Mouse (Mus musculus) heart, postnatal 36 days (tissue): ENCODE results near the gene Casd1. TPM values are rescaled to one million over a fixed set of nuclear protein-coding genes. Genes with fewer than 3 reads are reported as not detected.
"Not testable (repeated sequence)": the region's sequence is repeated elsewhere in the genome, so short reads cannot be mapped to it uniquely, and the experiment has no call there.

ENCODE experiments used
- DNase-seq, 2 experiments: peaks; one replicate each; pipeline ENCODE4 v3.0.0; 2021 to 2022
- intact Hi-C: fragments of 180-260 bp; cut with DNase I; formaldehyde crosslinking; loops from one replicate; pipeline ENCODE4 v1.15.1; 2025
- total RNA-seq, 2 experiments: library from RNA; stranded (reverse); gene quantifications; 2 replicates each; pipeline ENCODE4 v1.2.3; 2021

Casd1 gene
- total RNA-seq, 2 experiments from 2014 or later = 24.4 to 27.3 TPM

DNA sequence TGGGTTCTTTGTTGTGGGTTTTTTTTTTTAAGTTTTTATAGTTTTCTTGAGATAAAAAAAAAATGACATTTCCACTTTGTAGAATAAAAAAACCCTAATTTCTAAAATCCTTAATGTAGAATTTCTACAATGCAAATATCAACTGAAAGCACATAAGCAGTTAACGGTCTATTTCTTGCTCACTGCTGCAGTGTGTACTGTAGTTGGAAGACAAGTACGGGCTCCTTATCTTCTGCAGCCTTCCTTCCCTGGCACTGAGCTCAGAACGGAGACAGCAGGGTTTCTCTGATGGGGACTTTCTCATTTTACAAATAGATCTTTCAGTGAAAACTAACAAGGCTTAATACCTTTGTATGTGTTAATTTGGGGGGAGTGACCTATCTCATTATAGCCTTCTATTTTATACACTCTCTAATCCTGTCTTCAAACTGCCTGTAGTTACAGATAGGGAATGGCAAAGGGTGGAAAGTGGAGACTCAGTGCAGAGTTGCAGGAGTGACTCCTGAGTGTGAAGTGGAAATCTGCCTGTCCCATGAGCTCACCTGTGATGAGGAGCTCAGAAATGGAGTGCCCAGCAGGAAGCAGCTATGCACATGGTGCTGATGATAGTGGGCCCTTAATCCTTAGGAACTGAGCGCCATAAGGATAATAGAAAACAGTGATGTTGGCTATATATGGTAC is 9.7 kb downstream of the Casd1 start:
- DNase-seq = no peak
- intact Hi-C loops = no loop called here

DNA sequence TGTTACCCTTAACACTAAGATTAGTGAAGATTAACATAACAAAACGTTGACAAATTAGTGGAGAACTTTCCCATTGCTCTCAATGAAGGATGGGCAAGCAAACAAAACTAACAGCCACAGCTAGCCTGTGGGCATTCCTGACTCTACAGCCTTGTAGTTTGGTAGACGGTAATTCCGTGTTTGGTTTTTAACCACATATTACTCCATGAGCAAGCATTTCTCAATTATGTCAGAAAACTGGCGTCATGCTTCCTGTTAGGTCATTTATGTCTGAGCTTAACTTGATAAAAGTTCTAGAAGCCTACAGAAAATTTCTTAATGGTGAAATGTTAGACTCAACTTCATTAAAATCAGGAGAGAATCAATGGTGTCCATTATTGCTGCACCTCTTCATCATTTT is 11.2 kb downstream of the Casd1 start:
- intact Hi-C loops = no loop called here
- no peak for DNase-seq

- no peak for DNase-seq
- intact Hi-C loops = no loop called here
Measured at GRCm38 (mm10) chr6:4612431-4612830, 11.8 kb downstream of the Casd1 start.

GRCm38 (mm10) chr6:4617911-4618310 is 17.3 kb downstream of the Casd1 start:
- intact Hi-C loops = no loop called here
- DNase-seq = no peak

DNA sequence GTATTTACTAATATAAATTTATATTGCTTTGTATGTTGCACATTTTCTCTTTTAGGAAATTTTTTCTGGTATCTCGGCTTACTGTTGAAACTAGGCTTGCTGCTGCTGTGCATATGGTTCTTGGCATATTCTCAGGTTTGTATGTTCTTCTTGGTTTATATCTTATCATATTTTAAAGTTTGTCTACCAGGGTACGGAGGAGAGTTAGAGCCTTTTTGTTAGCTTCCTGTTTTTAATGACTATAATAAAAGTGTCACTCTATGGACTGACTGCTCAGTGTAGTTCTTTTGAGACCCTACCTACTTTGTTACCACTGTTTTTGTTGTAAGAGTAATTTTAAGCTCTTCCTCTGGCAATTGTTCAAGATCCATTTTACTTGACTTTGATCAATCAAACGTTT is 30.8 kb downstream of the Casd1 start:
- intact Hi-C loops = no loop called here
- no peak for DNase-seq

GRCm38 (mm10) chr6:4633189-4633588 is 32.5 kb downstream of the Casd1 start:
- no peak for DNase-seq
- intact Hi-C loops = no loop called here

DNA sequence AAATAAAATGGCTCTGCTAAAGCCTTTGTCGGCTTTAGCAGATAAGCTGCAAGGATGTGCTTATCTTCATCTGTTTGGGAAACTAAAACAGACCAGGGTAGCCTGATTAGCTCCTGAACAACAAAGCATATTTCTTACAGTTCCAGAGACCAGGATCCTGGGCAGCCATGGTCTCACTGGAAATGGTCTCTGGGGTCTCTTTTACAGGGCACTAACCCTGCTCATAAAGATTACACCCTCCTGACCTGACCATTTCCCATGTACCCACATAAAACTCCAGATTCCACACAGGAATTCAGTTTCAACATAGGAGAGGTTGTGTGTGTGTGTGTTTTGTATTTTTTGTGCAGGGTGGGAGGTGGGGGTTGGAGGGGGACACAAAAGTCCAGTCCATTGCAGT is 34.2 kb downstream of the Casd1 start:
- intact Hi-C loops = no loop called here
- DNase-seq = no peak

GRCm38 (mm10) chr6:4642068-4642467 is 41.4 kb downstream of the Casd1 start:
- intact Hi-C loops = no loop called here
- DNase-seq = no peak

DNA sequence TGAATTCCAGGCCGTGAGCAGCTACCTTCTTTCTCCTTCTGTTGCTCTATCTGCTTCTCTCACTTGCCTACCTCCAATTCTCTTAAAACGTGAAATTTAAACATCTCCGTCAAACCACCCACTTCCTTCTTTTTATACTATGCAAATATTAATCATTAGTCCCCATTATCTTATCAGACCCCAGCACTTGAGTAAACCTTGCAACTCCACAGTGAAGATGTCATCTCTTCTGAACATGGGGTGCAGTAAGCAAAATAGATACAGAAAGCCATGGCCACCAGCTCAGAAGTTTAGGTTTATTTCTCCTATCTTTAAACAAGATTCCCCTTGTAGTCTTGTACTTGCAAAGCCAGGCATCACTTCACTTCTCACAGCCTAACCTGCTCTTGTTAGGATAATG is 46.7 kb downstream of the Casd1 start:
- intact Hi-C loops = no loop called here
- no peak for DNase-seq

DNA sequence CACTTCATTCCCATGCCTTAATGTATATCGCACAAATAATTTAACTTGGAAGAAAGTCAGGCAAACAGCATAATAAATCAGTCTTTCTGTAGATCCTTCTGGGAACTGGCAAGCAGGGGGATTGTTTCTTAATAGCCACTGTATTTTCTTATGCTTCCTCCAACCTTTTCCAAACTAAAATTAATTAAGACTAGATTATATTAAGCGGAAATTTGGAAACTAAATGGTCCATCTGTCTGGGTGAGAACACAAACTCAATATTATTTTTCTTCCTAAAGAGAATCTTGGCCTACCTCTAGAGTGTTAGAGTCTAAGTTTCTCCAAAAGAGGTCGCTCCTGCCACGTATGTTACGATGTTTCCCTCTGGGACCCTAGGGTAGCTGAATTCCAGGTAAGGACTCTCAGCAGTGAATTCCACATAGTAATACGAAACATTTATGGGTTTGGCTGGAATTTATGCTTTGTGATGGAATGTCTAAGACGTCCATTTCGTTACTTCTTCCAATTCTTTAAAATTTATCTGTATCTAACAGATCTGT is 52.0 kb downstream of the Casd1 start:
- intact Hi-C loops = no loop called here
- DNase-seq = no peak

DNA sequence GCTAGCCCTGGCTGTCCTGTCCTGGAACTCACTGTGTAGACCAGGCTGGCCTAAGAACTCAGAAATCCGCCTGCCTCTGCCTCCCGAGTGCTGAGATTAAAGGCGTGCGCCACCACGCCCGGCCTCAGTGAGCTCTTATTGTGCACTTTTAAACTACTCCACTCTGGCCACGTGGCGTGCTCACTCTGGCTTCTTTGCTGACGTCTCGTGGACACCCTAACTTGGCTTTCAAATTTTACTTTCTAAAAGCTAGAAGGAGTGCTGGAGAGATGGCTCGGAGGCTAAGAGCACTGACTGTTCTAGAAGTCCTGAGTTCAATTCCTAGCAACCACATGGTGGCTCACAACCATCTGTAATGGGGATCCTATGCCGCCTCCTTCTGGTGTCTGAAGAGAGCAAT is 53.1 kb downstream of the Casd1 start:
- intact Hi-C loops = not testable (repeated sequence)

DNA sequence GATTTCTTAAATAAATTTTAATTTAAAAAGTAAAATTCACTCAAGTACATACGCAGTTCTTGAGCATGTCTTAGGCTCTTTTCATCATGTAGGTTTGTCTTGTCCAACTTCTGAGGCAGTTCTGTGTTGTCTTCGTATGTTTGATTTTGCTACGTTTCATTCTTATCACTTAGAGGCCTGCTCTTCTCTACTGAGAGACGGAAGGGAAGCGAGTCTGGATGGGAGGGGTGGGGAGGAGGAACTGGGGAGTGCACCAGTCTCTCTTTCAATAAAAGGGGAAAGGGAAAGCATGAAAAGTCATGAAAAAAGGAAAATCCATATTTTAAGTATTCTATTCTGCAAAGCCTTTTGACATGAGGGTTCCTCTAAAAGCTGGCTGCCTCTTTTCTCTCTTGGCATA is 54.8 kb downstream of the Casd1 start:
- DNase-seq = no peak
- intact Hi-C loops = no loop called here

More for the DNA sequence above, 53.1 kb downstream of the Casd1 start:
- not testable (repeated sequence) for DNase-seq

DNA sequence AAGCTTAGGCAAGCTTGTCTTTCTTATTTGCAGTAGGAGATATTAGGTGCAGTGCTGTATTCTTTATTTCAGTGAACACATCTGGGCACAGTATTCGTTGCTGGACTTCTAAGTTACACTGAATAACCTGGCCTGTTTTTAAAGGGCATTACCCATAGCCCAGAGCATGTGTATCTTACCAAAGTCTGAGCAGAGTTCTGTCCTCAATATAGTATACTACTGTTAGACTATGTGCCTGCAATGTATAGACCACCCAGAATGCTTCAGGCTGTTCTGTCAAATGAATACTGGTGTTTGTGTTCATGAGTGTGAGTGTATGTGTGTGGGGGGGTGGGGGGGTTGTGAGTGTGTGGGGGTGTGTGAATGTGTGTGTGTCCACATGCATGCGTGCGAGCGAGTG is 55.3 kb downstream of the Casd1 start:
- no peak for DNase-seq
- intact Hi-C loops = no loop called here

DNA sequence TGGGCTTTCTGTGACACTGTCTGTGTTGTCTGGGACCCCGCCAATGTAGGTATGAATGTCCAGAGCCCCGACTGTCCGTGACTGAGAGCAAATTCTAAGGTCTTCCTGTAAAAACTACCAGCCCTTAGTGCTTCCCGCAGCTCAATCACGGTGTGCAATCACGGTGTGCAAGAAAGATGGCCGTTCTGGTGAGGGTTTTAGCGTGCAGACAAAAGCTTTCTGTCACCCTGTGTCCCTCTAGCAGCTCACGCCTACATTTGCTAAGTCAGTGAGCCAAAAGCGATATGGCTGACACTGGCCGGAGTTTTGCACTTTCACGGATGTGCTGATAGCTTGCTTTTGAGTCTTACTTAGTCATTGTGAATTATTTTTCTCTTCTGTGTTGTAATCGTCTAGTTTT is 58.2 kb downstream of the Casd1 start:
- intact Hi-C loops = no loop called here
- DNase-seq = no peak

DNA sequence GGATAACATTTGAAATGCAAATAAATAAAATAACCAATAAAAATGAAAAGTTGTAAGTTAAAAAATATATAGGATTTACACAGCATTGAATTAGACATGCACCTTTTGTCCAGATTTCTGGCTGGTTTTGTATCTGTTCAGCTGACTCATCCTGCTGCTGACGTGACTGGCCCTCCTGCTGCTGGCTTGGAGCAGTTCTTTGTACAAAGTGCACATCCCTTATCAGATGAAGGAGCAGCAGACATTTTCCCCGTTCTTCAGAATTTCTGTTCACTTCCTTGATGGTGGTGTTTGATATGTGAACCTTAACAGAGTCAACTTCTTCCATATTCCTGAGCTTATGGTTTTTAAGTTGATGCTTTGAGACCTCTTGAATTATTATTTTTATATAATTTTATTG is 62.9 kb downstream of the Casd1 start:
- no peak for DNase-seq
- intact Hi-C loops = no loop called here

DNA sequence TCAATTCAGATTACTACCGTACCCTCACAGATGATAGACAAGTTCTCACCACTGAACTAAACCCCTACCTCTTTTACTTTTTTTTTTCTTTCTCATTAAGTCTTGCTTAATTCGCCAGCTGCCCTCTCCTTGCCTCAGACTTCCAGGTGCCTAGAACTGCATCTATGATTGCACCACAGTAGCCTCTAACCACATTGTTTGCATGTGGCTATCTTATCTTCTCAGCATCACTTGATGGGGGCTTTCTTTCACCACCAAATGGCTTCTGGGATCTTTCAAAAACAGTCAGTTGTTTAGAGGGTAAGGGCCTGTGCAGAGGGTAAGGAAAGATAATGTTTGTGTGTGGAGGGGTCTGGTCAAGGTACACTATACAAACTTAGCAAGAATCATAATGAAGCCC is 63.7 kb downstream of the Casd1 start:
- intact Hi-C loops = no loop called here
- no peak for DNase-seq

- intact Hi-C loops = no loop called here
- DNase-seq = no peak
Measured at GRCm38 (mm10) chr6:4665154-4665553, 64.5 kb downstream of the Casd1 start.

GRCm38 (mm10) chr6:4677356-4677761 is 76.7 kb downstream of the Casd1 start:
- no peak for DNase-seq
- intact Hi-C loops = no loop called here

DNA sequence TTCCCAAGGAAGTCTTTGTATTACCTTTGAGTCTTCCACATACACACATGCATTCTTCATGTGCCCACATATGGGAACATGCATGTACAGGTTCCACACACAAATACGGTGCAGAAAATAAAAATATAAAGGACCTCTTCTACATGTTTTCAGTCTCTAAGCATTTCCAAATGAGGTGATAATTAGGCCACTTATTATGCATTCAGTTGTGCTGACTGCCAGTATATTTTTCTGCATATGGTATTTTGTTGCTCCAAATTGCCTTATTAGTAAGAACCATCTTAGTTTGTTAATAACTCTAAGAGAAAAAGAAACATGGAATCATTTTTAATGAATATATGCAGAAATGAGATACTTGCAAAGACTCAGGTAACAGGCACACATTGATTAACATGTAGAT is 79.3 kb downstream of the Casd1 start:
- no peak for DNase-seq
- intact Hi-C loops = no loop called here

- intact Hi-C loops = no loop called here
- no peak for DNase-seq
Measured at GRCm38 (mm10) chr6:4680576-4680975, 79.9 kb downstream of the Casd1 start.

DNA sequence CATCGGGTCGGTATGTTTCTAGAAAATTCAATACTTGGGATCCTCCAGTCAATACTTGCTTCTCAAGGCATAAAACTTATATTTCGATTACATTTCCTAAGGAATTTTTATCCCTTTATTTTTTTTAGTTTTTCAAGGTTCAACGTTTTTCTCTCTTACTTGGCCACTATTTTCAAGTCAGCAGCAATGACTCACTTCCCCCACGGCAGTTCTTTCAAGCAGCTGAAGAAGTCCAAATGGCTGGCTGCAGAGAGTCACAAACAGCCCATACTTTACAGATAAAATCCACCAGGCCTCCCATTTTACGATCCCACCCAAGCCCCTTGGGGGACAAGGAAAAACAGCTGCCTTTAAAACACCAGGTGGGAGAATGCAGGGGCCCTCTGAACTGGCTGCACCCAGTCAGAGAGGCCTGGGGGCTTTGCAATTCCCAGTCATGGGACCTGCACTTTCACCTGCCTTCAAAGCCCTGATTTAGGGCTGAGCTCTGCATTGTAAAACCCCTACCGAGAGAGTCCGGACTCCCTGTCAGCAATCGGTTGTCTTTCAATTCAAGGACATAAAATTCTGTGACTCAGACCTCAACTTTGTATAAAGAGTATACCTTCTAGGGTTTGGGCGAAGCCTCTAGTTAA is 84.2 kb downstream of the Casd1 start:
- DNase-seq = no peak
- intact Hi-C loops = no loop called here

DNA sequence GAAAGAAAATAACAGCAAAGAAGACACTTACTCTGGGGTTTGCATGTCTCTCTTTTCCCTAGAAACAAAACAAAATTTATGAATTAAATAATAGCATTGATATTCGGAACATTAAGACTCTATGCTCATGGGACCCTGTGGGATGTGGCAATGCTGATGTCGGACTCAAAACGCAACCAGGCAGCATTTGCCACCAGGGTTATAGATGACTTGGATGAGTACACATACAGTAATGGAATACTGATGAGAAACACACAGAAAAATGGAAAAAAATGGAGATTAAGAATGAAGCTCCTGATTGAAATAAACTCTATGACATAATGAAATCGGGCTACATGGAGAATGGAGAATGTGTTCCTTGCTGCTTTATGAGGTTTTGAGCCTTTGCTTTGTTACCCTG is 89.8 kb downstream of the Casd1 start:
- DNase-seq = no peak
- intact Hi-C loops = no loop called here
